ENCODE assay signal across 14 mouse cellular contexts in the genomic region with DNA sequence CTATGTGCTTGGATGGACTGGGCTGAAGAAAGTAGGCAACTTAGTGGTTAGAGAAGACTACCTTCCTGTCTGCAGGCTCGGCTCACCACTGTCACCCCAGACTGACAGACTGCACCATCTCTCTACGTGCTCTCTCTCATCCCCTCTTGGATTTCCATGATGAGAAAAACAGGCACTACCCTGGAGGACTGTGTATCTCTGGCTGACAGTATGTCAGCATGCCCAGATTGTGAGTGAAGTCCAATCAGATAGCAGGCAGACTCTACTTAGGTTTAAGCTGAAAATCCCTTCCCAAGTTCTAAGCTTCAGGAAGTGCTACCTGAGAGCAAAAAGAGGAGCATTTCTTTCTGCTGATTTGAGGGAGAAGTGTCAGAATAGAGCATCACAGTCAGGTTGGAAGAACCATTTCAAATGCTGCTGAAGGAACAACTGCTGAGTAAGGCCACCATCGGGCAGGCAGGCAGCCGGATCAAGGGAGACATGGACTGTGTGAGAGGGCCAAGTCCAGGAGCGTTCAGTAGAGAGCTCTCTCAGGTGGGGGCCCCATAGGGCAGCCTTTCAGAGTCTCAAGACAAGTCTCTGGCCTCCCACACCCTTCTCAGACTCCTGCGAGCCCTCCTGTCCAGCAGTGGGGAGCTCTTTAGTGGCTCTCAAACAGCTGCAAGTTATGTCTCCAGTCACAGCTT. TPM values are rescaled to one million over a fixed set of nuclear protein-coding genes. Genes with fewer than 3 reads are reported as not detected.
DNase-seq lines count a peak whose midpoint lies in the region; ATAC-seq lines count a peak whose summit lies in the region.
"Had no signal": no experiment of that assay in that cellular context is flagged by ENCODE, and none has a peak within 500 bp of the region (broad histone marks: within the 10 kb centered on the region; RNA-seq: fewer than 3 reads in every experiment).

No protein-coding gene starts in this region.

- H3K4me1 ChIP-seq in heart, embryonic 12.5 days (replicated peaks), result peaks cover 61% of the 10 kb centered on the region
- peaks cover 30% of the 10 kb centered on the region for H3K4me1 ChIP-seq in intestine, embryonic 16.5 days (ENCODE audit: control insufficient read depth, insufficient read depth, low read length)
- no peaks in the 10 kb centered on the region for H3K4me1 ChIP-seq in neural tube, embryonic 14.5 days (ENCODE audit: control insufficient read depth, insufficient read depth, low read length)

- no peaks in the 10 kb centered on the region for H3K27me3 ChIP-seq in heart, embryonic 12.5 days (replicated peaks)
- H3K27me3 ChIP-seq in intestine, embryonic 16.5 days (replicated peaks; ENCODE audit: control insufficient read depth, insufficient read depth, low read length), result no peaks in the 10 kb centered on the region
- H3K27me3 ChIP-seq in neural tube, embryonic 14.5 days (ENCODE audit: control insufficient read depth, insufficient read depth, low read length), result no peaks in the 10 kb centered on the region
- H3K27me3 ChIP-seq: heart, embryonic 15.5 days; liver, embryonic 12.5 days; lung, embryonic 15.5 days had no signal

- ATAC-seq in heart, embryonic 12.5 days (ENCODE audit: insufficient number of reproducible peaks, low FRiP score), result no peak
- peak; percentile 85 for ATAC-seq in intestine, embryonic 16.5 days
- ATAC-seq in neural tube, embryonic 14.5 days (ENCODE audit: low read depth), result no peak
- ATAC-seq: liver, embryonic 12.5 days had no signal

- DNase-seq in heart, postnatal 36 days, result no peak
- peak; percentile 54 for DNase-seq in kidney, postnatal 10 days
- no peak for DNase-seq in kidney, adult 18-20 months
- DNase-seq in embryo, embryonic 9.5 days (ENCODE audit: extremely low spot score), result no peak
- DNase-seq: B cell, adult 2 months; left cerebral cortex, postnatal 4 days; right cerebral cortex, postnatal 14 days; thymus, postnatal 4 days had no signal

- peaks cover 15% of the 10 kb centered on the region for H3K36me3 ChIP-seq in heart, embryonic 12.5 days
- no peaks in the 10 kb centered on the region for H3K36me3 ChIP-seq in intestine, embryonic 16.5 days (ENCODE audit: control insufficient read depth, insufficient read depth, low read length)
- H3K36me3 ChIP-seq in neural tube, embryonic 14.5 days (ENCODE audit: control insufficient read depth, insufficient read depth, low read length), result peaks cover 4% of the 10 kb centered on the region; the same call in 1 of the 2 replicates
- H3K36me3 ChIP-seq: heart, embryonic 15.5 days; lung, embryonic 15.5 days had no signal

- H3K9me3 ChIP-seq in heart, embryonic 12.5 days (replicated peaks), result no peaks in the 10 kb centered on the region
- H3K9me3 ChIP-seq in intestine, embryonic 16.5 days (ENCODE audit: control insufficient read depth, low read length), result no peaks in the 10 kb centered on the region
- no peaks in the 10 kb centered on the region for H3K9me3 ChIP-seq in neural tube, embryonic 14.5 days (ENCODE audit: control insufficient read depth, low read length)
- H3K9me3 ChIP-seq: heart, embryonic 15.5 days; liver, embryonic 12.5 days; lung, embryonic 15.5 days had no signal

- no peak overlapping the region for H3K4me3 ChIP-seq in heart, embryonic 12.5 days
- H3K4me3 ChIP-seq in intestine, embryonic 16.5 days (ENCODE audit: low read length), result no peak overlapping the region
- H3K4me3 ChIP-seq in neural tube, embryonic 14.5 days (ENCODE audit: low read depth, low read length), result no peak overlapping the region
- H3K4me3 ChIP-seq: heart, embryonic 15.5 days; liver, embryonic 12.5 days; lung, embryonic 15.5 days had no signal

- H3K4me2 ChIP-seq in heart, embryonic 12.5 days, result no peak overlapping the region
- H3K4me2 ChIP-seq in intestine, embryonic 16.5 days (ENCODE audit: low read depth, low read length), result no peak overlapping the region
- no peak overlapping the region for H3K4me2 ChIP-seq in neural tube, embryonic 14.5 days (ENCODE audit: low read depth, low read length)
- H3K4me2 ChIP-seq: heart, embryonic 15.5 days; liver, embryonic 12.5 days; lung, embryonic 15.5 days had no signal

- intact Hi-C loops in heart, postnatal 36 days (cut with DNase I), result no loop called here

- H3K9ac ChIP-seq in heart, embryonic 12.5 days, result 0 out of 2 replicates have a peak overlapping the region, but pooled peaks have one; percentile 4
- H3K9ac ChIP-seq in intestine, embryonic 16.5 days (ENCODE audit: low read depth, low read length), result no peak overlapping the region
- no peak overlapping the region for H3K9ac ChIP-seq in neural tube, embryonic 14.5 days (replicated peaks; ENCODE audit: low read depth, low read length)
- H3K9ac ChIP-seq: heart, embryonic 15.5 days; liver, embryonic 12.5 days; lung, embryonic 15.5 days had no signal

- WGBS in heart, embryonic 12.5 days, result 77% methylated on average over 6 of the region's 6 CpGs
- 66% methylated on average over 6 of the region's 6 CpGs for WGBS in intestine, embryonic 16.5 days
- WGBS in neural tube, embryonic 14.5 days, result 84% methylated on average over 6 of the region's 6 CpGs

- no peak overlapping the region for H3K27ac ChIP-seq in heart, embryonic 12.5 days (ENCODE audit: poor library complexity, severe bottlenecking)
- peak overlapping the region; percentile 17 for H3K27ac ChIP-seq in intestine, embryonic 16.5 days (ENCODE audit: low read length)
- peak overlapping the region; percentile 10; the same call in 1 of the 2 replicates for H3K27ac ChIP-seq in neural tube, embryonic 14.5 days (ENCODE audit: low read depth, low read length)
- H3K27ac ChIP-seq: liver, embryonic 12.5 days; lung, embryonic 15.5 days had no signal

RNA-seq across cellular contexts. Expression of gene Srebf1, which starts 54.2 kb away (rescaled TPM):
- polyA plus RNA-seq in heart, embryonic 12.5 days (2016; fragmentation: Nextera tagmentation; extraction: Ambion mirVana), result 39.7 and 41.1 TPM in 2 replicates
- total RNA-seq in heart, postnatal 36 days (2021), result 10 to 100 TPM; 28.9 to 39.5 TPM
- 81.0 and 95.2 TPM in 2 replicates for polyA plus RNA-seq in intestine, embryonic 16.5 days (2015; fragmentation: Nextera tagmentation; extraction: Ambion mirVana)
- polyA plus RNA-seq in neural tube, embryonic 14.5 days (2014; fragmentation: Nextera tagmentation; extraction: Ambion mirVana), result 38.5 and 41.3 TPM in 2 replicates
